Mouse (Mus musculus) cerebellum, adult (tissue): ENCODE measurements at regions not wholly inside any gene's neighbourhood (a gene's known extent, or its start where the extent isn't known, plus 50 kb on each side); places are given as distances from the start of the nearest gene placed in this dataset.

Experiments used
- ATAC-seq: cut with Nextera tagmentation; 2 replicates; pipeline ENCODE4 v1.9.2; 2017; ENCODE audit warnings: mild to moderate bottlenecking, moderate library complexity, mixed read lengths; ENCODE audit not compliant: insufficient number of reproducible peaks, low FRiP score, low TSS enrichment

GRCm38 (mm10) chr9:117710966-117711365, 81.3 kb upstream of the Rbms3 start:
- ATAC-seq: no peak

- ATAC-seq: no peak
These were observed 80.0 kb upstream of the Rbms3 start for GRCm38 (mm10) chr9:117709677-117710076.

GRCm38 (mm10) chr9:117693001-117693400, 63.3 kb upstream of the Rbms3 start:
- no peak for ATAC-seq

GRCm38 (mm10) chr9:117692486-117692885, 62.8 kb upstream of the Rbms3 start:
- no peak for ATAC-seq

GRCm38 (mm10) chr9:117689946-117690345, 60.2 kb upstream of the Rbms3 start:
- ATAC-seq: no peak
